Mouse (Mus musculus) testis, postnatal 14 days (tissue): ENCODE measurements around the gene Mb.

Source experiments
- DNase-seq: peaks from one replicate; pipeline ENCODE4 v3.0.0; 2021; ENCODE audit warnings: low spot score

Gene Mb

GRCm38 (mm10) chr15:77025884-77026583 lies 24.4 kb downstream of the Mb start:
- no peak for DNase-seq

GRCm38 (mm10) chr15:77022401-77022957 lies 28.0 kb downstream of the Mb start:
- DNase-seq = no peak

GRCm38 (mm10) chr15:77021851-77022250 lies 28.6 kb downstream of the Mb start:
- no peak for DNase-seq

GRCm38 (mm10) chr15:77021056-77021455 lies 29.4 kb downstream of the Mb start:
- DNase-seq = no peak

- no peak for DNase-seq
These were observed 30.3 kb downstream of the Mb start for GRCm38 (mm10) chr15:77020136-77020535.

GRCm38 (mm10) chr15:77019533-77019932 lies 30.9 kb downstream of the Mb start:
- no peak for DNase-seq

- DNase-seq = no peak
These were observed 31.6 kb downstream of the Mb start for GRCm38 (mm10) chr15:77018740-77019340.

GRCm38 (mm10) chr15:77017897-77018296 lies 32.6 kb downstream of the Mb start:
- no peak for DNase-seq

GRCm38 (mm10) chr15:77016509-77016908 lies 34.0 kb downstream of the Mb start:
- DNase-seq = no peak

GRCm38 (mm10) chr15:77014985-77015384 lies 35.5 kb downstream of the Mb start:
- no peak for DNase-seq

GRCm38 (mm10) chr15:77014431-77014830 lies 36.0 kb downstream of the Mb start:
- DNase-seq = no peak

GRCm38 (mm10) chr15:77013753-77014241 lies 36.7 kb downstream of the Mb start:
- DNase-seq = no peak

- DNase-seq = no peak
These were observed 41.6 kb downstream of the Mb start for GRCm38 (mm10) chr15:77008851-77009250.

- DNase-seq = peak; percentile 39
These were observed 46.6 kb downstream of the Mb start for GRCm38 (mm10) chr15:77003868-77004215.

- no peak for DNase-seq
These were observed 47.1 kb downstream of the Mb start for GRCm38 (mm10) chr15:77003173-77003867.

- peak; percentile 37 for DNase-seq
These were observed 51.4 kb downstream of the Mb start for GRCm38 (mm10) chr15:76998878-76999588.

- no peak for DNase-seq
These were observed 52.4 kb downstream of the Mb start for GRCm38 (mm10) chr15:76998048-76998447.

GRCm38 (mm10) chr15:76994413-76994812 lies 56.1 kb downstream of the Mb start:
- no peak for DNase-seq

GRCm38 (mm10) chr15:76987542-76988094 lies 62.9 kb downstream of the Mb start:
- no peak for DNase-seq

GRCm38 (mm10) chr15:76987137-76987536 lies 63.3 kb downstream of the Mb start:
- no peak for DNase-seq

- no peak for DNase-seq
These were observed 67.7 kb downstream of the Mb start for GRCm38 (mm10) chr15:76982745-76983144.

- DNase-seq = no peak
These were observed 70.7 kb downstream of the Mb start for GRCm38 (mm10) chr15:76979799-76980198.
